Mouse (Mus musculus): ENCODE data around the gene Cd200r1. TPM values are rescaled to one million over a fixed set of nuclear protein-coding genes. Genes with fewer than 3 reads are reported as not detected.
"Not testable (repeated sequence)": the region's sequence is repeated elsewhere in the genome, so short reads cannot be mapped to it uniquely, and the experiment has no call there.

Cd200r1 gene
- polyA plus RNA-seq, 1 experiment from 2014 or later = 0.06 TPM

GRCm38 (mm10) chr16:44794416-44794815 lies 28.9 kb downstream of the Cd200r1 start:
- in situ Hi-C loops (cut with MboI; ENCODE audit: low pct_unique_long_range_greater_than_20kb) = no loop called here

GRCm38 (mm10) chr16:44805976-44806375 lies 40.4 kb downstream of the Cd200r1 start:
- ChIA-PET POLR2A (no interaction called here), CTCF (no interaction called here)
- no peak for ATAC-seq
- DNase-seq (ENCODE audit: low read depth, low spot score) = no peak
- no peaks in the 10 kb centered on the region for H3K27me3 ChIP-seq
- in situ Hi-C loops (cut with MboI; ENCODE audit: low pct_unique_long_range_greater_than_20kb) = no loop called here
- TF ChIP-seq CTCF (IDR thresholded peaks at IDR 0.05) = no peak

More at GRCm38 (mm10) chr16:44794416-44794815, 28.9 kb downstream of the Cd200r1 start:
- CTCF ChIA-PET = interaction anchor here (1.4 kb wide), 1 partner anchor 8 kb away, joined by 3 read pairs; no protein-coding TSS in a partner anchor
- POLR2A ChIA-PET = no interaction called here
- DNase-seq (ENCODE audit: low read depth, low spot score) = no peak
- no peaks in the 10 kb centered on the region for H3K27me3 ChIP-seq
- no peak for TF ChIP-seq CTCF (IDR thresholded peaks at IDR 0.05)
- no peak for ATAC-seq

DNA sequence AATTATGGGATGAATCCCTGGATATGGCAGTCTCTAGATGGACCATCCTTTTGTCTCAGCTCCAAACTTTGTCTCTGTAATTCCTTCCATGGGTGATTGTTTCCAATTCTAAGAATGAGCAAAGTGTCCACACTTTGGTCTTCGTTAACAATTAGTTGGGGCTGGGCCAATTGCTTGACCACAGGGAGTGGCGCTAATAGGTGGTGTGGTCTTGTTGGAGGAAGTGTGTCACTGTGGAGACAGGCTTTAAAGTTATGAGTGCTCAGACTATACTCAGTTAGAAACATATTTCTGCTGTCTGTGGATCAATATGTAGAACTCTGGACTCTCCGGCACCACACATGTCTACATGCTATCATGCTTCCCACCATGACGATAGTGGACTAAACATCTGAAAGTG lies 44.7 kb downstream of the Cd200r1 start:
- in situ Hi-C loops (cut with MboI; ENCODE audit: low pct_unique_long_range_greater_than_20kb); H3K27me3 ChIP-seq; DNase-seq (ENCODE audit: low read depth, low spot score); CTCF ChIA-PET; ATAC-seq; POLR2A ChIA-PET: not testable (repeated sequence)

GRCm38 (mm10) chr16:44811544-44811943 lies 46.0 kb downstream of the Cd200r1 start, which contains the start of gene Cd200r4:
Gene Cd200r4, plus strand, starts transcription at chr16:44811733.
- POLR2A ChIA-PET = no interaction called here
- CTCF ChIA-PET = interaction anchor here (1.4 kb wide), 1 partner anchor 10 kb away, joined by 3 read pairs; no protein-coding TSS in a partner anchor
- no peak for TF ChIP-seq CTCF (IDR thresholded peaks at IDR 0.05)
- no peak for ATAC-seq
- in situ Hi-C loops (cut with MboI; ENCODE audit: low pct_unique_long_range_greater_than_20kb) = no loop called here
- DNase-seq (ENCODE audit: low read depth, low spot score) = no peak
- no peaks in the 10 kb centered on the region for H3K27me3 ChIP-seq

DNA sequence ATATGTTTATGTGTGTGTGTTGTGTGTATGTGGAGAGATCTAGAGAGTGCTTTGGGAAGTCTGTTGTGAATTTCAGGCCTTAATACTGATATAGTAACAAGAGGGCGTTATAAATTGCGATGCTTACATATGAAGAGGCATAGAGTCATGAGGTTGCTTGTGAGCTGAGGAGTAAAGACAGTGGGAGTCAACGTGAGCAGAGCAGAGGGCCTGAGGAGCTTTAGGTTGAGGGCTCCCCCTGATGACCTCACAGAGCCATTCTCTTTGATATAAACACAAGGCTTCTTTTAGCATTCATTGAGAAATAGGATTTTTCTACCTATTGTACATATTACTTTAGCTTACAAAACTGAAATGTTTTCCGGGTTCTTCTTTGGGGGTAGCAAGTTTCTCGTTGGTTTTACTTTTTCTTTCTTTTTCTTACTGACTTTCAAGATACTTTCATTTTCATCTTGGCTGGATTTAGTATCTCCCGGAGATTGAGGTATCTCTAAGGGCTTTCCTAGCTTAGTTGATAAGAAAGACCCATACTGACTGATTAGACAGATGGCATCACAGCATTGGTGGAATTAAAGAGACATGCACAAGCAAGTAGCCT lies 47.0 kb downstream of the Cd200r1 start:
- in situ Hi-C loops (cut with MboI; ENCODE audit: low pct_unique_long_range_greater_than_20kb) = no loop called here
- ATAC-seq (no peak), DNase-seq (ENCODE audit: low read depth, low spot score) (no peak)
- H3K27me3 ChIP-seq = no peaks in the 10 kb centered on the region
- ChIA-PET CTCF (interaction anchor here (0.6 to 1.4 kb wide), 2 partner anchors 9 to 120 kb away, joined by 3 read pairs; no protein-coding TSS in a partner anchor), POLR2A (no interaction called here)
- no peak for TF ChIP-seq CTCF (IDR thresholded peaks at IDR 0.05)

DNA sequence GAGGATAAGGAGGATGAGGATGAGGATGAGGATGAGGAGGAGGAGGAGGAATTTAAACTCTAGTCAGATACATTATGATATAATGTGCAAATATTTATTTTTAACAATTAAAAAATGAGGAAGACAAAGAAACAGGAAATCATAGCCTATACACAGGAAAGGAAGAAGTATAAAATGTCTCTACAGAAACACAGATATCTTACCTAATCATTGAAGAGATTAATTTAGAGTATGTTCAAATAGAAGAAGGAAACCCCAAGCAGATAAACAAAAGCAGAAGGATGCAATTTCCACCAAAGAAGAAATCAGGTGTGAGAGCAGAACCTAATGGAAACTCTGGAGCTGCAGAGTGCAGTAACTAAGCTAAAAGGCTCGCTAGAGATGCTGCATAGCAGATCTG lies 52.5 kb downstream of the Cd200r1 start:
- no peak for TF ChIP-seq CTCF (IDR thresholded peaks at IDR 0.05)
- DNase-seq (ENCODE audit: low read depth, low spot score) = no peak
- no peak for ATAC-seq
- CTCF ChIA-PET = interaction anchor here (1.3 to 1.4 kb wide), 2 partner anchors 18 to 273 kb away, joined by 4 to 7 read pairs; no protein-coding TSS in a partner anchor
- in situ Hi-C loops (cut with MboI; ENCODE audit: low pct_unique_long_range_greater_than_20kb) = loop anchor here (5.0 kb wide), 1 partner anchor 54 kb away; no protein-coding TSS in a partner anchor
- POLR2A ChIA-PET = no interaction called here
- no peaks in the 10 kb centered on the region for H3K27me3 ChIP-seq

- no peak for TF ChIP-seq CTCF (IDR thresholded peaks at IDR 0.05)
- H3K27me3 ChIP-seq = no peaks in the 10 kb centered on the region
- in situ Hi-C loops (cut with MboI; ENCODE audit: low pct_unique_long_range_greater_than_20kb) = no loop called here
- DNase-seq (ENCODE audit: low read depth, low spot score) (no peak), ATAC-seq (no peak)
- ChIA-PET CTCF (interaction anchor here (1.3 kb wide), 1 partner anchor 9 kb away, joined by 3 read pairs; the partner anchor contains the start of gene Cd200r4), POLR2A (no interaction called here)
These were observed 55.0 kb downstream of the Cd200r1 start for GRCm38 (mm10) chr16:44820545-44820944.

GRCm38 (mm10) chr16:44832286-44832685 lies 66.8 kb downstream of the Cd200r1 start:
- in situ Hi-C loops (cut with MboI; ENCODE audit: low pct_unique_long_range_greater_than_20kb) = no loop called here
- DNase-seq (ENCODE audit: low read depth, low spot score) (no peak), ATAC-seq (no peak)
- POLR2A ChIA-PET = no interaction called here
- CTCF ChIA-PET = no interaction called here
- no peak for TF ChIP-seq CTCF (IDR thresholded peaks at IDR 0.05)
- H3K27me3 ChIP-seq = no peaks in the 10 kb centered on the region

DNA sequence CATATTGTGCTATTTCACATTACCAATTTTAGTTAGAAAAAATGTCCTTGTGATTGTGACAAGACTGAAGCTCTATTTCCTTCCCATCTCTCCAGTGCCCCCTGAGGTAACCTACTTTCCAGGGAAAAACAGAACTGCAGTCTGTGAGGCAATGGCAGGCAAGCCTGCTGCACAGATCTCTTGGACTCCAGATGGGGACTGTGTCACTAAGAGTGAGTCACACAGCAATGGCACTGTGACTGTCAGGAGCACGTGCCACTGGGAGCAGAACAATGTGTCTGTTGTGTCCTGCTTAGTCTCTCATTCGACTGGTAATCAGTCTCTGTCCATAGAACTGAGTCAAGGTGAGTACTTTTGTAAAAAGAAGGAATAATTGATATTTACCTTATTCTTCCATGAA lies 67.7 kb downstream of the Cd200r1 start:
- in situ Hi-C loops (cut with MboI; ENCODE audit: low pct_unique_long_range_greater_than_20kb); H3K27me3 ChIP-seq; ATAC-seq; DNase-seq (ENCODE audit: low read depth, low spot score); CTCF ChIA-PET: not testable (repeated sequence)
- POLR2A ChIA-PET = interaction anchor here (0.7 kb wide), 1 partner anchor 44 kb away, joined by 3 read pairs; no protein-coding TSS in a partner anchor

Other genes with a start within 250 kb of the Cd200r1 start
- 13.8 TPM for gene Boc, start 206.8 kb upstream of the Cd200r1 start, polyA plus RNA-seq (2021)
- gene Nepro, start 41.4 kb upstream of the Cd200r1 start, polyA plus RNA-seq (2021) = 12.2 TPM
- 18.2 TPM for gene Gtpbp8, start 19.4 kb upstream of the Cd200r1 start, polyA plus RNA-seq (2021)
- gene Cd200r4, start 46.0 kb downstream of the Cd200r1 start, polyA plus RNA-seq (2021) = not detected
- not detected for gene Cd200r2, start 101.4 kb downstream of the Cd200r1 start, polyA plus RNA-seq (2021)
- gene Cd200r3, start 177.9 kb downstream of the Cd200r1 start, polyA plus RNA-seq (2021) = not detected

Measured in Patski (cell line).